Mouse (Mus musculus): ENCODE measurements at regions not wholly inside any gene's neighbourhood (a gene's known extent, or its start where the extent isn't known, plus 50 kb on each side); places are given as distances from the start of the nearest gene placed in this dataset.
A peak's percentile ranks its signal among the peaks of the same experiment; 100 is the strongest.

- H3K27me3 ChIP-seq (ENCODE audit: insufficient read depth, low read length) = no peaks in the 10 kb centered on the region
- TF ChIP-seq CTCF (IDR thresholded peaks at IDR 0.05; ENCODE audit: low read depth) = no peak
- no peak overlapping the region for H3K9ac ChIP-seq (ENCODE audit: low read depth, low read length)
- no peaks in the 10 kb centered on the region for H3K9me3 ChIP-seq (replicated peaks; ENCODE audit: low read length)
- H3K36me3 ChIP-seq (ENCODE audit: insufficient read depth, low read length) = no peaks in the 10 kb centered on the region
- H3K4me2 ChIP-seq (ENCODE audit: low read length) = no peak overlapping the region
- no peak overlapping the region for H3K4me3 ChIP-seq (replicated peaks; ENCODE audit: low read depth, low read length)
- H3K27ac ChIP-seq = no peak overlapping the region
- no peak for DNase-seq (ENCODE audit: low spot score)
- no peak for ATAC-seq (replicated peaks; ENCODE audit: low FRiP score, low read depth)
- 57% methylated on average over 8 of the region's 8 CpGs for WGBS
- no peaks in the 10 kb centered on the region for H3K4me1 ChIP-seq (replicated peaks; ENCODE audit: insufficient read depth, low read length)
Measured at GRCm38 (mm10) chr8:127746456-127746855, 611.9 kb upstream of the Nrp1 start.

GRCm38 (mm10) chr8:127752871-127753270 lies 605.5 kb upstream of the Nrp1 start:
- no peaks in the 10 kb centered on the region for H3K36me3 ChIP-seq (ENCODE audit: insufficient read depth, low read length)

GRCm38 (mm10) chr8:127753793-127754565 lies 604.4 kb upstream of the Nrp1 start:
- H3K4me3 ChIP-seq (replicated peaks; ENCODE audit: low read depth, low read length) = no peak overlapping the region
- H3K27ac ChIP-seq = no peak overlapping the region
- WGBS = 81% methylated on average over 5 of the region's 5 CpGs
- no peak for TF ChIP-seq CTCF (IDR thresholded peaks at IDR 0.05; ENCODE audit: low read depth)
- no peaks in the 10 kb centered on the region for H3K36me3 ChIP-seq (ENCODE audit: insufficient read depth, low read length)
- no peak overlapping the region for H3K9ac ChIP-seq (ENCODE audit: low read depth, low read length)
- no peak overlapping the region for H3K4me2 ChIP-seq (ENCODE audit: low read length)
- DNase-seq (ENCODE audit: low spot score) (peak; percentile 25), ATAC-seq (replicated peaks; ENCODE audit: low FRiP score, low read depth) (no peak)
- H3K27me3 ChIP-seq (ENCODE audit: insufficient read depth, low read length) = no peaks in the 10 kb centered on the region
- H3K9me3 ChIP-seq (replicated peaks; ENCODE audit: low read length) = no peaks in the 10 kb centered on the region
- H3K4me1 ChIP-seq (replicated peaks; ENCODE audit: insufficient read depth, low read length) = no peaks in the 10 kb centered on the region

More at GRCm38 (mm10) chr8:127752871-127753270, 605.5 kb upstream of the Nrp1 start:
- ATAC-seq (replicated peaks; ENCODE audit: low FRiP score, low read depth) (no peak), DNase-seq (ENCODE audit: low spot score) (no peak)
- H3K9ac ChIP-seq (ENCODE audit: low read depth, low read length) = no peak overlapping the region
- peak; percentile 39; the same call in 1 of the 2 replicates for TF ChIP-seq CTCF (IDR thresholded peaks at IDR 0.05; ENCODE audit: low read depth)
- H3K4me2 ChIP-seq (ENCODE audit: low read length) = no peak overlapping the region
- no peak overlapping the region for H3K27ac ChIP-seq
- WGBS = 79% methylated on average over 5 of the region's 5 CpGs
- H3K4me3 ChIP-seq (replicated peaks; ENCODE audit: low read depth, low read length) = no peak overlapping the region
- no peaks in the 10 kb centered on the region for H3K27me3 ChIP-seq (ENCODE audit: insufficient read depth, low read length)
- no peaks in the 10 kb centered on the region for H3K4me1 ChIP-seq (replicated peaks; ENCODE audit: insufficient read depth, low read length)
- no peaks in the 10 kb centered on the region for H3K9me3 ChIP-seq (replicated peaks; ENCODE audit: low read length)

DNA sequence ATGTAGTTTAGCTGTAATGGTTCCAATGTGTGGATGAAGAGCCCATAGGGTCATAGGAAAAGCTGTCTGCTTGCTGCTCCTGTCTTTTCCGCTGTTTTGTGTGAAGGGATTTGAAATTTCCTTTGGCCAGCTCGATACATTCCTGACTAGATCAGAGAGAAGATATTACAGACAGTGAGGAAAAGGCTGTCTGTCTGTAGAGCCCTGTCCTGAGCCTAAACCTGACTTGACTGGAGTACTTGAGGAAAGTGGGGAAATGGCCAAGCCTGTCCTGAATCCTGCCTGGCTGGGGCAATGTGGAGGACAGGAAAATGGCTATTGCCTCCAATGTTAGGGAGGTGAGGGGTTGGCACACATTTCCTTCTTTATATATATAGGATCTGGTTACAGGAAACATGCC lies 601.0 kb upstream of the Nrp1 start:
- H3K36me3 ChIP-seq (ENCODE audit: insufficient read depth, low read length) = no peaks in the 10 kb centered on the region
- H3K9me3 ChIP-seq (replicated peaks; ENCODE audit: low read length) = no peaks in the 10 kb centered on the region
- DNase-seq (ENCODE audit: low spot score) (no peak), ATAC-seq (replicated peaks; ENCODE audit: low FRiP score, low read depth) (no peak)
- H3K27me3 ChIP-seq (ENCODE audit: insufficient read depth, low read length) = no peaks in the 10 kb centered on the region
- WGBS = 56% methylated on average over 2 of the region's 2 CpGs
- no peak for TF ChIP-seq CTCF (IDR thresholded peaks at IDR 0.05; ENCODE audit: low read depth)
- H3K9ac ChIP-seq (ENCODE audit: low read depth, low read length) = no peak overlapping the region
- 0 out of 2 replicates have a peak overlapping the region, but pooled peaks have one; percentile 19 for H3K27ac ChIP-seq
- H3K4me1 ChIP-seq (replicated peaks; ENCODE audit: insufficient read depth, low read length) = no peaks in the 10 kb centered on the region
- no peak overlapping the region for H3K4me2 ChIP-seq (ENCODE audit: low read length)
- H3K4me3 ChIP-seq (replicated peaks; ENCODE audit: low read depth, low read length) = no peak overlapping the region

DNA sequence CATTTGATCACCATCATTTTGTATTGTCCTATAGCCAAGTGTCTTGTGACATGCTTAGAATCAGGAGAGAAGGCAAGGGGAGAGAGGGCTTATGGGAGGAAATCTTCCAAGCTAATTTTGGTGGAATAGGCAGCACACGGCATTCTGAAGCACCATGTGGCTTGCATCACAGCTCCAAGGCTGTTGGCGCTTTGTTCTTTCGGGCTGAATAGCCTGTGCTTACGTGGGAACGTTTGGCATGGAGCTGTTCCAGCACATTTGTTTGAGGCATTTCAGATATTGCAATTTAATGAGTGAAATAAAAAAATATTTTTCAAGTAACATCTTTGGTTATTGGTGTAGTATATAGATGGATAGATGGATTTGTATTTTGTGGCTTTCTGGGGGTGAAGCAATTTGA lies 598.5 kb upstream of the Nrp1 start:
- DNase-seq (ENCODE audit: low spot score) = no peak
- Histone ChIP-seq H3K27ac (no peak overlapping the region), H3K27me3 (ENCODE audit: insufficient read depth, low read length) (no peaks in the 10 kb centered on the region), H3K36me3 (ENCODE audit: insufficient read depth, low read length) (no peaks in the 10 kb centered on the region), H3K4me1 (replicated peaks; ENCODE audit: insufficient read depth, low read length) (no peaks in the 10 kb centered on the region), H3K4me2 (ENCODE audit: low read length) (no peak overlapping the region), H3K9ac (ENCODE audit: low read depth, low read length) (no peak overlapping the region), H3K9me3 (replicated peaks; ENCODE audit: low read length) (no peaks in the 10 kb centered on the region), H3K4me3 (replicated peaks; ENCODE audit: low read depth, low read length) (no peak overlapping the region)
- WGBS = 71% methylated on average over 5 of the region's 5 CpGs
- no peak for ATAC-seq (replicated peaks; ENCODE audit: low FRiP score, low read depth)
- TF ChIP-seq CTCF (IDR thresholded peaks at IDR 0.05; ENCODE audit: low read depth) = no peak

GRCm38 (mm10) chr8:127765199-127765598 lies 593.2 kb upstream of the Nrp1 start:
- ATAC-seq (replicated peaks; ENCODE audit: low FRiP score, low read depth) = no peak
- H3K4me1 ChIP-seq (replicated peaks; ENCODE audit: insufficient read depth, low read length) = no peaks in the 10 kb centered on the region
- no peak for DNase-seq (ENCODE audit: low spot score)
- no peaks in the 10 kb centered on the region for H3K27me3 ChIP-seq (ENCODE audit: insufficient read depth, low read length)
- TF ChIP-seq CTCF (IDR thresholded peaks at IDR 0.05; ENCODE audit: low read depth) = no peak
- H3K27ac ChIP-seq = no peak overlapping the region
- no peaks in the 10 kb centered on the region for H3K36me3 ChIP-seq (ENCODE audit: insufficient read depth, low read length)
- H3K9me3 ChIP-seq (replicated peaks; ENCODE audit: low read length) = no peaks in the 10 kb centered on the region
- H3K4me2 ChIP-seq (ENCODE audit: low read length) = no peak overlapping the region
- no peak overlapping the region for H3K9ac ChIP-seq (ENCODE audit: low read depth, low read length)
- H3K4me3 ChIP-seq (replicated peaks; ENCODE audit: low read depth, low read length) = no peak overlapping the region
- WGBS = 77% methylated on average over 5 of the region's 5 CpGs
